Mouse (Mus musculus) layer of hippocampus, postnatal 36 days (tissue): ENCODE measurements around the gene Lgals7. TPM values are rescaled to one million over a fixed set of nuclear protein-coding genes. Genes with fewer than 3 reads are reported as not detected.

Source experiments
- DNase-seq, 2 experiments: peaks; one replicate each; pipeline ENCODE4 v3.0.0; 2022
- total RNA-seq, 2 experiments: library from RNA; stranded (reverse); gene quantifications; 2 replicates each; pipeline ENCODE4 v1.2.3; 2021

Gene Lgals7
- total RNA-seq, 2 experiments from 2014 or later, result not detected

DNA sequence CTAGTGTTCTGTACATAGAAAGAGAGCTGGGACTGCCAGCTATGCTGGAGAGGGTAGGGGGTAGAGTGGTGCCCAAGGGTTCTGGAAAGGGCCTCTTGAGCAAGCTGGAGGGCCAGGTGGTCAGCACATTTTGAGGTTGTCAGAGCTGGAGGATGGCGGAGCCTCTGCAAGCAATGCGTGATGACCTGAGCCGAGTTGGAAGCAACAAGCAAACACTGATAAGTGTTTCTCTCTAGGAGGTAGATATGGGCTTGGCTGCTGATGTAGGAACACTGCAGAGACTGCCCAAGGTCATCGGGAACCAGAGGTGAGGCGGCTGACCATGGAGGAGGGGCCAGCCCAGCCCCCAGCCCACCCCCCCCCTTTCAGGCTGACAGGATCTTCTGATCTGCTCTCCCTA is 32.7 kb upstream of the Lgals7 start:
- no peak for DNase-seq

- DNase-seq, result no peak
These were observed 32.1 kb upstream of the Lgals7 start for GRCm38 (mm10) chr7:28831411-28832125.

- DNase-seq, result no peak
These were observed 31.5 kb upstream of the Lgals7 start for GRCm38 (mm10) chr7:28832137-28832536.

DNA sequence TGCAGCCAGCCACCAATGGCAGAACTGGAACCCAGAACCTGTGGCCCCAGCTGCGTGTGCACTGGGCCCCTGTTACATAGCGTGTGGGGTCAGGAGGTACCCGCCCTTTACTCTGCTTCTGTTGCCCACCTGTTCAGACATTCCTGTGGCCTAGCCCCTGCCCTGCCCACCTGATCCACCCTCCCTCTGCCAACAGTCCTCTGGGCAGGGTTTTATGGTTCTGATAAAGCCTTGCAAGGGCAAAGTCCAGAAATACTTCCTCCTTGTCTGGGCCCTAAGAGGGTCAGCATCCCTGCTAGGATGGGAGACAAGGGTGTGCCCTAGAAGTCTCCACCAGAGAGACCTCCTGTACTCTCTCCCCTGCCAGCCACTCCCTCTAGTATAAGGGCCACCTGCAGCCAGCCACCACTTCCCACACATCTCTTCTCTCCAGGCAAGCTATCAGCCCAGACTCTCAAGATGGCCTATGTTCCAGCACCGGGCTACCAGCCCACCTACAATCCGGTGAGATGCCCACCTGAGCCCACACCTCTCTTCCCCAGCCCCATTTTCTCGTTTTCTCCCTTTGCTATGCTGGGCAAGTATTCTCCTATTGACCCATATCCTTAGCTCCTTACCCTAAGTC is 29.8 kb upstream of the Lgals7 start, which contains the start of gene Lgals4:
TSS of gene Lgals4 (plus strand) at position 132 of the 625 bp plus-strand sequence.
- no peak for DNase-seq

DNA sequence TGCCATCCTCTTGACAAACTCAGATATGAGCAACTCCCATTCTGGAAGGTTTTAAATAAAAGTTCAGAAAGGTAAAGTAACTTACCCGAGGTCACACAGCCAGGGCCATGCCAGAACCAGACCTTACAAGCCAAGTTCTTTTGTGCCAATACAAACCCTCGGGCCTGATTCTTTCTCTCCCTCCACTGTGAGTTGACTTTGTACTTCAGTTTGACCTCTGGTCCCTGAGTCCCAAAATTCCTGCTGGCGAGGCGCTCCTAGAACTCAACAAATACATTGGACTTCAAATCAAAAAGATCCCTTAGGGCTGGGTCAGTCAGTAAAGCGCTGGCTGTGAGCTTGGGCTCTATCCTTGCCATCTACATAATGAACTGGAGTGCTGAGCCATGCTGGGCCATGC is 26.7 kb upstream of the Lgals7 start:
- no peak for DNase-seq

DNA sequence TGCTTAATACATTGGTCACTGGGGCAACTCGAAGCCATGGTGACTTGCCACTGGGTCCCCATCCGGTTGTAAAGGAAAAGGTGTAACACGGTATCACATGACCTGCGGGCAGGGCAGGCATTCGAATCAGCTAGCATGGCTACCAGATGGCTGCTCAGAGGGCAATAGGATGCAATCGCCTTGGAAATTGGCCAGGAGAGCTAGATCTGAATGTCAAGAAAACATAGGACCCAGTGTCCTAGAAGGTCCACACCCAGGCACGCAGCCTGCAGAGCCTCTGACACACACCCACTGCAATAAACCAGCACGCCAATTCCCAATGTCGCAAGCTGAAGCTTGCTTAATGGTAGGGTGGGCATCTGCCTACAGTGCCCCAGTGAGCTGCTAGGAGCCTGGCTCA is 25.3 kb upstream of the Lgals7 start:
- DNase-seq, result no peak

- no peak for DNase-seq
These were observed 16.4 kb upstream of the Lgals7 start for GRCm38 (mm10) chr7:28847273-28847672.

GRCm38 (mm10) chr7:28849700-28850236 is 13.9 kb upstream of the Lgals7 start:
- no peak for DNase-seq

- no peak for DNase-seq
These were observed 13.0 kb upstream of the Lgals7 start for GRCm38 (mm10) chr7:28850642-28851041.

GRCm38 (mm10) chr7:28859953-28860352 is 3.7 kb upstream of the Lgals7 start:
- no peak for DNase-seq

- no peak for DNase-seq
These were observed 2.8 kb upstream of the Lgals7 start for GRCm38 (mm10) chr7:28860898-28861297.

GRCm38 (mm10) chr7:28862817-28863499 is 695 bp upstream of the Lgals7 start:
- peak in 1 of 2 experiments; percentile 28 for DNase-seq

- no peak for DNase-seq
These were observed 666 bp downstream of the Lgals7 start for GRCm38 (mm10) chr7:28864288-28864750.

DNA sequence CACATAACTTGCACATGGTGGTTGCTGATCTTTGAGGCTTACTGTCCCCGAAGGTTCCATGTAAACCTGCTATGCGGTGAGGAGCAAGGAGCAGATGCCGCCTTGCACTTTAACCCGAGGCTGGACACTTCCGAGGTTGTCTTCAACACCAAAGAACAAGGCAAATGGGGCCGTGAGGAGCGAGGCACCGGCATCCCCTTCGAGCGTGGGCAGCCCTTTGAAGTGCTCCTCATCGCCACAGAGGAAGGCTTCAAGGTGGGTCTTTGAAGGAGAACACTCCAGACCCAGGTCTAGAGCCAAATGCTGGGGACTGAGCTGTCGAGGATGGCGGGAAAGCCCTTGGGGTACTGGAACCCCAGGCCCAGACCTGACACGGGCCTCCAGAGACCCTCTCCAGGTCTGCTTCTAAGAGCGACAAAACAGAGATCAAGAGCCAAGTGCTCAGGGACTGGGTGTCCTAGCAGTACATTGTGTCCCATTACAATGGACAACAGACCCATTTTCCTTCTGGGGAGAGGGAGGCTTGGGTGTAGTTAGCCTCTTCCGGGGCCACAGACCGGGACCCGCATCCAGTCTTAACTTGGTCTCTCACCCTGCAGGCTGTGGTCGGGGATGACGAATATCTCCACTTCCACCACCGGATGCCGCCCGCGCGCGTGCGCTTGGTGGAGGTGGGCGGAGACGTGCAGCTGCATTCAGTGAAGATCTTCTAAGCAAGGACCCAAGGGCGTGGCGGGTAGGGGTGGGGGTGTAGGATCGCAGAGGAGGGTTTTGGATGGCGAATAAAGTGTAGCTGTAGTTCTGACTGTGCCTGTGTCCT is 2.0 kb downstream of the Lgals7 start:
- DNase-seq, result peak; percentile 72 to 76

GRCm38 (mm10) chr7:28866769-28867507 is 3.3 kb downstream of the Lgals7 start:
- DNase-seq, result no peak

- DNase-seq, result peak; percentile 38 to 58
These were observed 4.1 kb downstream of the Lgals7 start for GRCm38 (mm10) chr7:28867508-28868340.

DNA sequence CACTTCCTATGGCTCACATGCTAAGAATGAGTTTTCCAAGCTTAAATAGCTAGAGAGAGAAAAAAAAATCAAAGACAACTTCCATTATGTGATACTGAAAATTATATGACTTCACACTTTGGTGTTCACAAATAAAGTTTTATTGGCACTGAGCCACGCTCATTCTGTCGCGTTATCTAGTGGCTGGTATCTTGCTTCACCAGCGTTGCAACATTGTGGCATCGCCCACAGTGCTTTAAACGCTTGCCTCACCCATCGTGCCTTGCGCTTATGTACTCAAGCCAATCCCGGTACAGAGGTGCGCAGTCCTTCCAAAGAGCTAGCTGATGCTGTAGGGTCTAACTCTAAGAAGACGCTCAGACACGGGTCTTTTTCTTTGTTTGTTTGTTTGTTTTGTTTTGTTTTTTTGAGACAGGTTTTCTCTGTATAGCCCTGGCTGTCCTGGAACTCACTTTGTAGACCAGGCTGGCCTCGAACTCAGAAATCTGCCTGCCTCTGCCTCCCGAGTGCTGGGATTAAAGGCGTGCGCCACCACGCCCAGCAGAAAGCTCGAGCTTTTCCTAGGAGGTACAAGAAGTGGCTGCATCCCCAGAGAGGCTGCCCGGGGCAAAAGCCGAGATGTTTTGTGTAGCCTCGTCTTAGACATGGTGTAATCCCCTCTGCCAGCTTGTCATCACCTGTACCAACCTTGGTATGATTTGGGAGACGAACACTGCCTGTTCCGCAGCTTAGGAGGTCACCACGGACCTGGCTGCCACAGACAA is 7.4 kb downstream of the Lgals7 start:
- no peak for DNase-seq

GRCm38 (mm10) chr7:28874565-28874964 is 10.9 kb downstream of the Lgals7 start:
- DNase-seq, result no peak

DNA sequence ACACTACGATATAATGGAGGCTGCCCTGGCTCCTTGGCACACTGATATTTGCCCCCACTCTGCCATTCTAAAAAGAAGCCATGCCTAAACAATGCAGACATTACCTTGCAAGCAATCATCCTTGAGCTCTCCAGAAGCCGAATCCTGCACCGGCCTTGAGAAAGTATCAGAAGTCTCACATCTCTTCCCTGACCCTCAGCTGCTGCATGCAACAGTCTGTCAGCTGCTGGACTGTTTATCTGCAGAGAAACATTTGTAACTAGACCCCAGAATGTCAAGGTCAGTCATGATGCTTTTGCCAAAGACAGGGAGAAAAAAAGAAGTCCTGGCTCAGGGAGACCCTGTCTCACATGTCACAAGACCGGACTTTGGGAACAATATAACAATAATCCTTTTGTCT is 12.4 kb downstream of the Lgals7 start:
- DNase-seq, result no peak

GRCm38 (mm10) chr7:28877155-28877554 is 13.5 kb downstream of the Lgals7 start:
- no peak for DNase-seq
